Mouse (Mus musculus) cortical plate, adult 2 months (tissue): Measurements from ENCODE around the gene Slc16a13.

Source experiments
- CTCF ChIP-seq: fragments of 200-500 bp; IDR thresholded peaks from 2 replicates; pipeline ENCODE4 v1.5.1; 2011; ENCODE audit warnings: mild to moderate bottlenecking, control low read depth, low read length; ENCODE audit not compliant: insufficient read depth; ENCODE audit errors: extremely low read depth
- POLR2A ChIP-seq: fragments of 200-500 bp; IDR thresholded peaks from 2 replicates; pipeline ENCODE4 v1.6.1; 2011; ENCODE audit warnings: mild to moderate bottlenecking, low read length, control low read depth; ENCODE audit not compliant: insufficient read depth; ENCODE audit errors: extremely low read depth

DNA sequence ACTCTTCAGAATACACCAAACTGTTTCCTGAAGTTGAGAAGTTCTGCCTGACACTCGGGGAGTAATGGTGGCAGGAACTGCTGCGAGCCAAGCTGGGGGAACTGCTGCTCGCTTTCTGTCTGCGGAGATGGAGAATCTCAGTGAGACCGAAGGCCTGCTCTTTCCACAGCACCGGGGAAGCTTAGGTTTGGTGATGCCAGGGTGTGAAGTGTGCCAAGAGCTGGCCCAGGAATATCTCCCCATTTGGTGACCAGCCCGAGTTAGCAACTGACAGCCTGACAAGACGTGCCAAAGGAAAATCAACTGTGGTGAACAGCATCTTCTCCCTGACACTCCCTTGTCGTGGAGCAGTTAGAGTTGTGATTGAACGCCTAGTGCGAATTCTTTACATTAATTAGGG, 42.6 kb downstream of the Slc16a13 start:
- TF ChIP-seq CTCF (no peak), POLR2A (no peak)
